Comparison of ENCODE assay signal across 8 mouse cellular contexts in genomic region chr5:21054472-21055070, GRCm38 (mm10). TPM values are rescaled to one million over a fixed set of nuclear protein-coding genes. Genes with fewer than 3 reads are reported as not detected.
DNase-seq lines count a peak whose midpoint lies in the region; ATAC-seq and TF ChIP-seq lines count a peak whose summit lies in the region.

No protein-coding gene starts in this region.

- 1% methylated on average over 20 of the region's 20 CpGs for WGBS in intestine, embryonic 14.5 days
- WGBS in small intestine, adult 2 months = 1% methylated on average over 20 of the region's 20 CpGs

- H3K4me2 ChIP-seq in intestine, embryonic 14.5 days (ENCODE audit: low read length) = peak overlapping the region; percentile 53

- peak overlapping the region; percentile 98 for H3K4me3 ChIP-seq in intestine, embryonic 14.5 days (ENCODE audit: low read depth, low read length)
- peak overlapping the region; percentile 95 for H3K4me3 ChIP-seq in small intestine, adult 2 months (ENCODE audit: low read depth, low read length)

- TF ChIP-seq POLR2A in small intestine, adult 2 months (IDR thresholded peaks at IDR 0.05; ENCODE audit: low read depth, low read length) = 0 out of 2 replicates have a peak, but pooled peaks have one; percentile 16

- H3K27ac ChIP-seq in intestine, embryonic 14.5 days (ENCODE audit: low read depth) = peak overlapping the region; percentile 98
- peak overlapping the region; percentile 92 for H3K27ac ChIP-seq in small intestine, adult 2 months (ENCODE audit: insufficient read depth, low read depth, low read length)

- ATAC-seq in intestine, embryonic 14.5 days (replicated peaks; ENCODE audit: low FRiP score, low TSS enrichment, low read depth) = peak; percentile 21

- intact Hi-C loops in gastrocnemius, postnatal 36 days (cut with DNase I) = no loop called here
- intact Hi-C loops in left cerebral cortex, postnatal 4 days (cut with DNase I) = no loop called here

- peak overlapping the region; percentile 95 for H3K9ac ChIP-seq in intestine, embryonic 14.5 days (ENCODE audit: low read length)

- no peak for TF ChIP-seq CTCF in small intestine, adult 2 months (IDR thresholded peaks at IDR 0.05; ENCODE audit: extremely low read depth, insufficient read length, insufficient replicate concordance, low read depth, low read length)

- no peaks in the 10 kb centered on the region for H3K9me3 ChIP-seq in intestine, embryonic 14.5 days (ENCODE audit: control insufficient read depth, low read length)

- H3K4me1 ChIP-seq in intestine, embryonic 14.5 days (replicated peaks; ENCODE audit: control insufficient read depth, insufficient read depth, low read length) = peaks cover 14% of the 10 kb centered on the region
- H3K4me1 ChIP-seq in small intestine, adult 2 months (ENCODE audit: control insufficient read depth, insufficient read depth, insufficient read length, low read length) = peaks cover 17% of the 10 kb centered on the region; the same call in 1 of the 2 replicates

- DNase-seq in adrenal gland, postnatal 25 days = peak; percentile 77
- DNase-seq in embryo, embryonic 11.5 days (ENCODE audit: low read depth, low spot score) = peak; percentile 47
- DNase-seq in gastrocnemius, postnatal 36 days = peak; percentile 57 to 75
- peak; percentile 84 for DNase-seq in intestine, embryonic 14.5 days (ENCODE audit: low spot score)
- DNase-seq in left cerebral cortex, postnatal 4 days = peak; percentile 48
- DNase-seq in mesoderm, embryonic 11.5 days (ENCODE audit: low read depth, low spot score) = peak; percentile 67
- DNase-seq in natural killer cell, adult 2 months (ENCODE audit: low spot score in 2 of 2) = no peak

- no peaks in the 10 kb centered on the region for H3K27me3 ChIP-seq in intestine, embryonic 14.5 days (replicated peaks; ENCODE audit: control insufficient read depth, insufficient read depth, low read length)
- H3K27me3 ChIP-seq in small intestine, adult 2 months (ENCODE audit: control insufficient read depth, insufficient read depth, low read length) = no peaks in the 10 kb centered on the region

- H3K36me3 ChIP-seq in intestine, embryonic 14.5 days (ENCODE audit: control insufficient read depth, insufficient read depth, low read length) = no peaks in the 10 kb centered on the region
- H3K36me3 ChIP-seq in small intestine, adult 2 months (ENCODE audit: control insufficient read depth, insufficient read depth, low read length) = no peaks in the 10 kb centered on the region

RNA-seq across cellular contexts. Expression of gene Ptpn12, which starts 1.1 kb away (rescaled TPM):
- 56.2 and 65.0 TPM in 2 replicates for total RNA-seq in adrenal gland, postnatal 25 days (2021)
- total RNA-seq in gastrocnemius, postnatal 36 days (2021) = 10 to 100 TPM; 11.2 to 11.6 TPM
- polyA plus RNA-seq in intestine, embryonic 14.5 days (2014; fragmentation: Nextera tagmentation; extraction: Ambion mirVana) = 22.1 and 24.7 TPM in 2 replicates
- 10 to 100 TPM; 51.7 to 60.8 TPM for total RNA-seq in left cerebral cortex, postnatal 4 days (2021)
- 8.8 and 32.8 TPM in 2 replicates for polyA plus RNA-seq in small intestine, adult 2 months (2012; rRNA removed)

Comparison
In these comparisons a context has a peak if more than half of its experiments do, and no peak if none do; other contexts are left out.
1. DNase-seq: peak in adrenal gland, postnatal 25 days (single experiment), embryo, embryonic 11.5 days (single experiment), gastrocnemius, postnatal 36 days (2 of 2), intestine, embryonic 14.5 days (single experiment), left cerebral cortex, postnatal 4 days (single experiment) and mesoderm, embryonic 11.5 days (single experiment); none in natural killer cell, adult 2 months (0 of 2).